Mouse (Mus musculus) lung, embryonic 15.5 days (tissue): Measurements from ENCODE around the gene Agt. TPM values are rescaled to one million over a fixed set of nuclear protein-coding genes. Genes with fewer than 3 reads are reported as not detected.

Source experiments
- ATAC-seq: fragments of 200-750 bp; cut with Nextera tagmentation; 2 replicates; pipeline ENCODE4 v1.8.0; 2017; ENCODE audit warnings: moderate number of reproducible peaks, borderline replicate concordance; ENCODE audit not compliant: low FRiP score, low TSS enrichment; ENCODE audit errors: extremely low read depth
- H3K27ac ChIP-seq: fragments of 300-500 bp; sonication (generic); 2 replicates; pipeline ENCODE4 v1.5.1; 2015; ENCODE audit warnings: moderate library complexity, mild to moderate bottlenecking, inconsistent platforms
- H3K27me3 ChIP-seq: fragments of 300-500 bp; sonication (generic); 2 replicates; pipeline ENCODE4 v1.6.1; 2015; ENCODE audit warnings: inconsistent platforms
- H3K36me3 ChIP-seq: fragments of 300-500 bp; sonication (generic); 2 replicates; pipeline ENCODE4 v1.6.1; 2015; ENCODE audit warnings: inconsistent platforms
- H3K4me1 ChIP-seq: fragments of 300-500 bp; sonication (generic); 2 replicates; pipeline ENCODE4 v1.6.1; 2015; ENCODE audit warnings: inconsistent platforms
- H3K4me2 ChIP-seq: fragments of 300-500 bp; sonication (generic); 2 replicates; pipeline ENCODE4 v1.6.1; 2015; ENCODE audit warnings: inconsistent platforms, mild to moderate bottlenecking, moderate library complexity
- H3K4me3 ChIP-seq: fragments of 300-500 bp; sonication (generic); 2 replicates; pipeline ENCODE4 v1.5.1; 2015; ENCODE audit warnings: mild to moderate bottlenecking, inconsistent platforms
- H3K9ac ChIP-seq: fragments of 300-500 bp; sonication (generic); 2 replicates; pipeline ENCODE4 v1.6.1; 2015; ENCODE audit warnings: inconsistent platforms
- H3K9me3 ChIP-seq: fragments of 300-500 bp; sonication (generic); 2 replicates; pipeline ENCODE4 v1.6.1; 2016; ENCODE audit warnings: inconsistent platforms
- WGBS: fragments of 180-500 bp; shearing (Covaris S2); methylation state at CpG from one replicate; pipeline ENCODE4 v1.1.7; 2015; 5-methylcytosine and 5-hydroxymethylcytosine counted together
- polyA plus RNA-seq: library from polyadenylated mRNA; unstranded; fragments of >200 nt; fragmentation: Nextera tagmentation; extraction: Ambion mirVana; gene quantifications from 2 replicates; pipeline ENCODE4 v1.2.1, GENCODE M21; 2015

Agt gene
- polyA plus RNA-seq, 1 experiment from 2014 or later = 6.9 TPM

DNA sequence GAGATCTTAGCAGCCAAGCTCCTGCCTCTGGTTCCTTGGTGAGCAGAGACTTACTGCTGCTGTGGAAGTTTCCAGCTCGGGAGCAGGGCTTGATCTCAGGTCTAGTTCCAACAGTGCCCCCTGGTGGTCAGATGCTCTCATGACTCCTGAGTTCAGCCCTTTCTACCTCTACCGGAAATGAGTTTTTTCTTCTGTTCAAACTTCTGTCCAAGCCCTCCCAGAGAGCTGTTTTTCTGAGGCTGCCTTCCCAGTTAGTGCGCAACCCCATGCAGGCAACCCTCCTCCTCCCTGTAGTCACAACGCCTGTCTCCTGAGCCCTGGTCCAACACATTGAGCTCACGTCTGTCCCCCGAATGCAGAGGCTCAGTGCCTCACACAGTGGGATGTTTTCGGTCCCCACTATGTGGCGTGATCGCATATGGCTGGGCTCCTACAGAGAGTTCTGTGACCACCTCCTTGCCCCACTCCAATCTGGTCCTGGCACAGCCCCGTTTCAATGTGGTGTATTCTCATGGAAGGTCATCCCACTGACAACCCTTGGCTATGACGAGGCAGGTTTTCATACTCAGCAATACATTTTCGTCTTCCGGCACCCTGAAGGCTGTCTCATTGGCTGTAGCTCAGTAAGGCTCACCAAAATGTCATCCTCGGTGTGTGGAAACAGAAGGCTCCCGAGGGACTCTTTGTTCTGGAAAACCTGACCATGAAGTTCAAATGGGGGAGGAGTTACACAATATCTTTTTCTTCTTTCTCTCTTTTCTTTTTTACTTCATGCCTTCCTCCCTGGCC, 4.2 kb upstream of the Agt start:
- Histone ChIP-seq H3K27ac (peak overlapping the region; percentile 85), H3K27me3 (no peaks in the 10 kb centered on the region), H3K4me1 (peaks cover 55% of the 10 kb centered on the region), H3K4me3 (no peak overlapping the region), H3K4me2 (no peak overlapping the region), H3K9ac (no peak overlapping the region), H3K9me3 (no peaks in the 10 kb centered on the region), H3K36me3 (no peaks in the 10 kb centered on the region)
- WGBS = 55% methylated on average over 15 of the region's 15 CpGs
- peak; percentile 35; the same call in 1 of the 2 replicates for ATAC-seq

DNA sequence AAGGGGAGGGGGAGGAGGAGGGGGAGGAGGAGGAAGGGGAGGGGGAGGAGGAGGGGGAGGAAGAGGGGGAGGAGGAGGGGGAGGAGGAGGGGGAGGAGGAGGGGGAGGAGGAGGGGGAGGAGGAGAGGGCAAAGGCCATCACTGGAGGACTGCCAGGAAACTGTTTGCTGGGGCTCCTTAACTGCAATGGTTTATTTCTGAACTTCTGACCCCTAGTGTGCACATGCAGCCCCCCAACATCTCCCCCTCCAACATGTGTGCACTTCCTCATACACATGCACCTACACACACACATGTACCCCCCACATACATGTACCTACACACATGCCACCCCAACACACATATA, 2.9 kb upstream of the Agt start:
- no peak overlapping the region for H3K4me3 ChIP-seq
- no peak for ATAC-seq
- H3K4me2 ChIP-seq = no peak overlapping the region
- no peaks in the 10 kb centered on the region for H3K9me3 ChIP-seq
- peak overlapping the region; percentile 85 for H3K27ac ChIP-seq
- H3K27me3 ChIP-seq = no peaks in the 10 kb centered on the region
- H3K36me3 ChIP-seq = no peaks in the 10 kb centered on the region
- peaks cover 55% of the 10 kb centered on the region for H3K4me1 ChIP-seq
- no peak overlapping the region for H3K9ac ChIP-seq

DNA sequence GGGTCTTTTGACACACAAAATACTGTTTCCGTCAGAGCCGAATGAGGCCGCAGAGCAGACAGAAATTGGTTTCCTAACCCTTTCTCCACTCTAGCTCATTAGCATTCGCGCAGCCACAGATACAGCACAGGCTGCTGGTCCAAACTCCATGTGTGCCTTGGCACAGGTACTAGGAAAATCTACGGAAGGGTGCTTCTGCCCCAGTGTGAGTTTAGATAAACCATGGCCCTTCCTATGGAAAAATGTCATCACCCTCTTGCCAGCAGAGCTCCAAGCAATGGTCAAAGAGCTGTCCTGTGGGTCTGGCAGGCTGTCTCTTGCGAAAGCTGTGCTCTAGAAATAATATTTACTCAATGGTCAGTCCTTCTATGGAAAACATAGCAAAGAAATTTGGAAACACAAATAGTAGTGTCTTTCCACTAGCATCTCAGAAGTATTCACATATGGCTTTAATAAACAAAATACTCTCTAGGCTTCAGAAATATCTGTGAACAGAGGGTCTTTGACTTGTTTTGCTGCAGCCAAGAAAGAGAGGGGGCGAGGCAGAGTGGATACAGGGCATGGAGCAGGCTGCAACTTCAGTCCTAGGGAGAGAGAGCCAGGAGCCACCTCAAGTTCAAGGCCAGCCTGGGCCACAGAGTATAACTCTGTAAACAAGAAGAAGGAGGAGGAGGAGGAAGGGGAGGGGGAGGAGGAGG, 2.4 kb upstream of the Agt start:
- ATAC-seq = peak; percentile 76

DNA sequence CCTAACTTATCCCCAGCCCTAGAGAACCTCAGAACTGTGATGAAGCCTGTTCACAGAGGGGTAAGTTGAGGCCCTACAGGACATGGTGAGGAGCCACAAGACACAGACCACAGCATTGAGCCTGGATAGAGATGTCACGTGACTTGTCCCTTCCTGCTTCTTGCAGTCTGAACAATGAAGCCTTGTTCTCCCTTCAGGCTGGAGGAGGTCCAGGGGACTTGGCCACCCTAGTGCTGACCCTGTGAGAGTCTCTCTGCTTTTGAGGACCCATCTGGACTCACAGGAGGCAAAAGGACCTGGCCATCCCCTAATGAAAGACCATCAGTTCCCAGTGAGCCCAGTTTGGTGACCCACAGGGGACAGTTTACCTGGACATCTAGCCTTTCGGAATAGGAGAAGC, 406 bp downstream of the Agt start:
- Histone ChIP-seq H3K4me1 (peaks cover 50% of the 10 kb centered on the region), H3K36me3 (no peaks in the 10 kb centered on the region), H3K27me3 (no peaks in the 10 kb centered on the region), H3K27ac (peak overlapping the region; percentile 31), H3K9me3 (no peaks in the 10 kb centered on the region), H3K4me3 (no peak overlapping the region), H3K9ac (no peak overlapping the region), H3K4me2 (no peak overlapping the region)
- 63% methylated on average over 2 of the region's 2 CpGs for WGBS
- no peak for ATAC-seq

More for the DNA sequence above, 2.4 kb upstream of the Agt start:
- Histone ChIP-seq H3K9me3 (no peaks in the 10 kb centered on the region), H3K27ac (peak overlapping the region; percentile 83), H3K27me3 (no peaks in the 10 kb centered on the region), H3K36me3 (no peaks in the 10 kb centered on the region), H3K4me2 (no peak overlapping the region), H3K4me3 (no peak overlapping the region), H3K9ac (no peak overlapping the region), H3K4me1 (peaks cover 52% of the 10 kb centered on the region)
- 45% methylated on average over 8 of the region's 8 CpGs for WGBS

DNA sequence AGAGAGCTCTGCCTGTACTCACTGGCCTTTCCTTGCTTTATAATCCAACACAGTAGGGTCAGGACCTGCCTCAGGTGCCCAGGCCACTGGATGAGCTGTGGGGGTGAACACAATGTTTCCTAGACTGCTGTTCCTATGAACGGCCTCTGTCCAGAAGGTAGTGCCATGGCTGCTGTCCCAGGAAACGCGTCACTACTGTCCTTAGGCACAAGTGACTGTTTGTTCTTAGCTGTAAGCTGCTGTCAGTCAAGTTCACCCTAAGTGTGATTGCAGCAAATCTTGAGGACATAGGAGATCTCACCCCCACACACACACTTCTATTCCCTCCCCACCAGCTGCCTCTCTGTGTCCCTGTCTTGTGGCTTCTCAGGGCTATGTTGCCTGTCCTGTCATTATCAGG, 1.9 kb downstream of the Agt start:
- Histone ChIP-seq H3K27ac (no peak overlapping the region), H3K4me2 (no peak overlapping the region), H3K36me3 (no peaks in the 10 kb centered on the region), H3K27me3 (no peaks in the 10 kb centered on the region), H3K4me1 (peaks cover 42% of the 10 kb centered on the region), H3K9ac (no peak overlapping the region), H3K9me3 (no peaks in the 10 kb centered on the region), H3K4me3 (no peak overlapping the region)
- ATAC-seq = no peak
- WGBS = 64% methylated on average over 3 of the region's 3 CpGs

DNA sequence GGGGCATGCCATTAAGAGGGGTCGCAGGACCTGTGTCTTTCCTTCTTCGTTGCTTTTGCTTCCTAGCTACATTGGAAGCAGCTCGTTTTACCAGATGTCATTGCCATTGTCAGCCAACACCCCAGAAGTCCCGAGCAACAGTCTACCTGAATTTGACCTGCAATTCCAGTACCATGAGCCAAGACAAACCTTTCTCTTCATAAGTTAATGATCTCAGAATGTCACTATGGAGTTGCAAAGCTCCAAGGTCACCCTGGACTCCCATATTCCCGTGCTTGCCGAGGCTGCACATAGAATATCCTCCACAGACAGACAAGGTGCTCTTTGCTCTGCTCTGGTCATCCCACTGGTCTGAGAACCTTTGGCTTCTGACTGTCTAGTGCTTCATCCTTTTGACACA, 2.4 kb downstream of the Agt start:
- Histone ChIP-seq H3K4me3 (no peak overlapping the region), H3K9ac (no peak overlapping the region), H3K9me3 (no peaks in the 10 kb centered on the region), H3K27me3 (no peaks in the 10 kb centered on the region), H3K27ac (no peak overlapping the region), H3K4me2 (no peak overlapping the region), H3K36me3 (no peaks in the 10 kb centered on the region), H3K4me1 (peaks cover 40% of the 10 kb centered on the region)
- no peak for ATAC-seq
- WGBS = 66% methylated on average over 6 of the region's 6 CpGs

DNA sequence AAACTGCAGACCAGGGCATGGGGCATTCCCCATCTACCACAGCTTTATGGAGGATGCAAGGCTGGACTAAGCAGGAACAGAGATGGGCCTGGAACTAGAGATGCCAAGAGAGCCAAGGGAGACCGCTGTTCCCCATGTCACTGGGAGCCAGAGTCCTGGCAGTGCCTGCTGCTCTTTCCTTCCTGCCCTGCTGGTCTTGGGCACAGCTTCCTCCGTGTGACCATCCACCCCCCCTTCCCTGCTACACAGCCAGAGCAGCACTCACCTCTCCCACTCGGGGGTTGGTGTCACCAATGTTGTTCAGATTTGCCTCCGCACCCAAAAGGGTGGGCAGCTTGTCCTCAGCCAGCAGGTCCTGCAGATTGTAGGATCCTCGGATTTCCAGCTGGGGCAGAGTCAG, 12.0 kb downstream of the Agt start:
- H3K27ac ChIP-seq = peak overlapping the region; percentile 81
- 65% methylated on average over 5 of the region's 5 CpGs for WGBS

DNA sequence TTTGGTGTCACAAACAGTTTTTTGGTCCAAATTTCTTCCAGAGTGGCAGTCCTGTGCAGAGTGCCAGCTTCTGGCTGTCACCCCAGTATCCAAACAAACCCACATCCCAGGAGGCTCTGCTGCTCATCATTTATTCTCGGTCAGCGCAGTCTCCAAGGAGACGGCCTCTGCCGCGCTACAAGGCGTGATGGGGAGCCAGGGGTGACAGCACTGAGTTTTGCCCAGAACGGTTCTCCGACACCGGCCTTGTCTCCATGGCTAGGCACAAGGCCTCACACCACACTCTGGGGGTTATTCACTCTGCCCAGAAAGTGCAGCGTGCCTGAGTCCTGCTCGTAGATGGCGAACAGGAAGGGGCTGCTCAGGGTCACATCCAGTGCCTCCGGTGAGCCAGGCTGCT, 12.8 kb downstream of the Agt start:
- Histone ChIP-seq H3K4me1 (peaks cover 23% of the 10 kb centered on the region), H3K27me3 (no peaks in the 10 kb centered on the region), H3K4me2 (no peak overlapping the region), H3K36me3 (peaks cover 9% of the 10 kb centered on the region), H3K9ac (no peak overlapping the region), H3K9me3 (no peaks in the 10 kb centered on the region), H3K4me3 (no peak overlapping the region), H3K27ac (peak overlapping the region; percentile 81)
- WGBS = 50% methylated on average over 13 of the region's 13 CpGs
- ATAC-seq = no peak

More for the DNA sequence above, 12.0 kb downstream of the Agt start:
- no peak overlapping the region for H3K4me3 ChIP-seq
- no peak overlapping the region for H3K9ac ChIP-seq
- no peak for ATAC-seq
- H3K9me3 ChIP-seq = no peaks in the 10 kb centered on the region
- peaks cover 23% of the 10 kb centered on the region for H3K4me1 ChIP-seq
- H3K36me3 ChIP-seq = 0 out of 2 replicates have a peak, but pooled peaks cover 1% of the 10 kb centered on the region
- H3K4me2 ChIP-seq = no peak overlapping the region
- no peaks in the 10 kb centered on the region for H3K27me3 ChIP-seq

DNA sequence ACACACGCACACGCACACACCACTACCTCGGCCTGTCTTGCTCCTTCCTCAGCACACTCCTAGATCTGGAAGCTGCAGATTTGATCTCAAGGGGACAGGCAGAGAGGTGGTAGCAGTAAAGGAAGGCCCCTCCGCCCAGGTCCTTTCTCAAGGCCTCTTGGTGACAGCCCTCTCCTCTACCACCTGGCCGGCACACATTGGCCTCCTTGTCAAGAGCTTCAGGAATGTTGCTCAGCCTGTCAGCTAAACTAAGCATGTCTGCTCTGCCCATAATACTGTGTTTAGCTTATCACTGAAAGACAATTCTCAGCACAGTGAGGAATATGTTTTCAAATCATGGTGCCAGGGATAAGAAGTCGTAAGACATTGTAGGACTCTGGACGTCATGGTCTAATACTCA, 13.3 kb downstream of the Agt start:
- Histone ChIP-seq H3K9ac (no peak overlapping the region), H3K4me1 (peaks cover 23% of the 10 kb centered on the region), H3K9me3 (no peaks in the 10 kb centered on the region), H3K36me3 (peaks cover 14% of the 10 kb centered on the region), H3K4me2 (no peak overlapping the region), H3K27ac (peak overlapping the region; percentile 81), H3K27me3 (no peaks in the 10 kb centered on the region), H3K4me3 (no peak overlapping the region)
- ATAC-seq = peak; percentile 54
- 55% methylated on average over 7 of the region's 7 CpGs for WGBS

DNA sequence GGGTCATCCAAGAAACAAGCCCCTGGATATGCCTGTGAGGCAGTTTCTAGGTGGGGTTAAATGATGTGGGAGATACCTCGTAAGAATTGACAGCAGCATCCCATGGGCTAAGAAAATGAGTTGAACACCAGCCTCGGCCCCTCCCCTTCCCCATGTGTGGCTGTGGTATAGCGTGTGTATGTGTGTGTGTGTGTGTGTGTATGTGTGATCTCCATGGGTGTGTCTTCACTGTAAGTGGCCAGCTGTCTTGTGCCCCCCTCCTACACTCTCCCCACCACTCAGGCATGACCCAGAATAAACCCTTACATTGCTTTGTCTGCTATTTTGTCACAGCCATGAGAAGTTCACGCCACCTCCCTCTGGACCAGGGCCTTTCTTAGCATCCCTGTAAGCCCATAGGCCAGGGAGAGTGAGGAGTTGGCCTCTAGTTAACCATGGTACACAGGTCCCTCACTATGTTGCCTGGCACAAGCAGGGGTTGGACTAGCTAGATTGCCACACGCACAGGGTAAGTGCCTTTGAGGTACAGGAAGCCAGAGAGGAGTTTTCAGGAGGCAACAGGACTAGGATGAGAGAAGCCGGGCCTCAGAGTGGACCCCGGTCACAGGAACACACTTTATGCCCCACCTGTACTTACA, 14.3 kb downstream of the Agt start:
- Histone ChIP-seq H3K27ac (peak overlapping the region; percentile 81), H3K4me2 (no peak overlapping the region), H3K27me3 (no peaks in the 10 kb centered on the region), H3K36me3 (peaks cover 23% of the 10 kb centered on the region), H3K9me3 (no peaks in the 10 kb centered on the region), H3K4me1 (peaks cover 23% of the 10 kb centered on the region), H3K9ac (no peak overlapping the region), H3K4me3 (no peak overlapping the region)
- 81% methylated on average over 7 of the region's 7 CpGs for WGBS
- no peak for ATAC-seq

DNA sequence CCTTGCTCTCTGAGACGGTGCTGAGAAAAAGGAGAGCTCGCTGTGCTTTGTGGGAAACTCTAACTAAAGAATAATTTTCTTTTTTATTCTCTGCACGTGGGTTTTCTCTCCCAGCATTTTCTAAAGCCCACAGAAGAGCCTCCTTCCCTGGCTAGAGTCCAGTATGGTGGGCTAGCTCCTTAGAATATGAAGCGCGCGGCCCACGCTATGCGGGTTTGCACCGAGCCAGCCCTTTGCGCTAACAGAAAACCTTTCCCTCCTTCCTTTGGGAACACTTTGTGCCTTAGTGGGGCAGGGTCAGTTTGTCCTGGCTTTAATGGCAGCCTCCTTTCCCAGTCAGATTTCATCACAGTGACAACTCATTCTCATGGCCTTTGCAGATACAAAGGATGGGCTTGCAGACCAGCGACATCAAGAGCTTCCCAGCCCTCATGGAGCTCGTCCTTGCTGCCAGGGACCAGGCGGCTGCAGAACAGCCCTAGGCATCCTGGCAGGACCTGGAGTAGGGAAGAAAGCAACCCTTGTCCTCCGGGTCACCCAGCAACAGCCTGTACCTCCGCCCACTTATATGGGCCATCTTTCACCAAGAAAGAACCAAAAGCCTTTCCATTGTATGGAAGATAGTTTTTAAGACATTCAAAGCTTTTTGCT, 18.4 kb downstream of the Agt start:
- Histone ChIP-seq H3K36me3 (peaks cover 53% of the 10 kb centered on the region), H3K4me2 (no peak overlapping the region), H3K4me3 (no peak overlapping the region), H3K4me1 (peaks cover 5% of the 10 kb centered on the region; the same call in 1 of the 2 replicates), H3K9me3 (no peaks in the 10 kb centered on the region), H3K27ac (no peak overlapping the region), H3K9ac (no peak overlapping the region), H3K27me3 (no peaks in the 10 kb centered on the region)
- no peak for ATAC-seq
- 91% methylated on average over 15 of the region's 15 CpGs for WGBS

DNA sequence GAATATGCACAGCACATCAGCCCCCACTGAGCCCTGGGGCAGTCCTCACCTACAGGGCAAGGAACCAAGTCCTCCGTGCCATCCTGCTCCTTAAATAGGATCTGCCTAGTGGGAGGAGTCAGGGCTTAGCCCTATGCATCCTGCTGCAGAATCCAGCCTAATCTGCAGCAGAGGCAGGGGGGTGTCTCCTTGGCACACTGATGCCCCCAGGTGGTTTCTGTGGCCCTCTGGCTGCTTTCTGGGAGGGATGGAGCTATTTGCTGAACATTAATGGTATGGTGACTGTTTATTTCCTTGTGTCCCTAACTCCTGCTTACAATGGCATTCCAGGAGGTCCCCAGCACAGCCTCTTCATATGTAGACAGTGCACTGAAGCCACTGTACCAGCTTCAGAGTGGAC, 21.3 kb downstream of the Agt start:
- Histone ChIP-seq H3K4me3 (no peak overlapping the region), H3K4me1 (no peaks in the 10 kb centered on the region), H3K27ac (no peak overlapping the region), H3K9me3 (no peaks in the 10 kb centered on the region), H3K9ac (no peak overlapping the region), H3K36me3 (peaks cover 81% of the 10 kb centered on the region), H3K27me3 (no peaks in the 10 kb centered on the region), H3K4me2 (no peak overlapping the region)
- 69% methylated on average over 1 of the region's 1 CpGs for WGBS
- ATAC-seq = no peak
